Mouse (Mus musculus) kidney, embryonic 16.5 days (tissue): ENCODE data around the gene Pdha2. TPM values are rescaled to one million over a fixed set of nuclear protein-coding genes. Genes with fewer than 3 reads are reported as not detected.

Source experiments
- ATAC-seq: fragments of 200-750 bp; cut with Nextera tagmentation; 2 replicates; pipeline ENCODE4 v1.8.0; 2017; ENCODE audit warnings: moderate TSS enrichment; ENCODE audit not compliant: low FRiP score, low TSS enrichment
- H3K27ac ChIP-seq: fragments of 300-500 bp; sonication (generic); 2 replicates; pipeline ENCODE4 v1.5.1; 2014; ENCODE audit warnings: low read length
- H3K27me3 ChIP-seq: fragments of 300-500 bp; sonication (generic); 2 replicates; pipeline ENCODE4 v1.6.1; 2014; ENCODE audit warnings: low read length, control low read depth, mixed read lengths; ENCODE audit not compliant: insufficient read depth
- H3K36me3 ChIP-seq: fragments of 300-500 bp; sonication (generic); 2 replicates; pipeline ENCODE4 v1.6.1; 2014; ENCODE audit warnings: low read length, control low read depth, mixed read lengths; ENCODE audit not compliant: insufficient read depth
- H3K4me1 ChIP-seq: fragments of 300-500 bp; sonication (generic); 2 replicates; pipeline ENCODE4 v1.6.1; 2014; ENCODE audit warnings: low read length, control low read depth, mixed read lengths; ENCODE audit not compliant: insufficient read depth
- H3K4me2 ChIP-seq: fragments of 300-500 bp; sonication (generic); replicated peaks from 2 replicates; pipeline ENCODE4 v1.6.1; 2014; ENCODE audit warnings: low read depth, low read length
- H3K4me3 ChIP-seq: fragments of 300-500 bp; sonication (generic); 2 replicates; pipeline ENCODE4 v1.5.1; 2014; ENCODE audit warnings: mild to moderate bottlenecking, low read length
- H3K9ac ChIP-seq: fragments of 300-500 bp; sonication (generic); replicated peaks from 2 replicates; pipeline ENCODE4 v1.6.1; 2014; ENCODE audit warnings: low read length
- H3K9me3 ChIP-seq: fragments of 300-500 bp; sonication (generic); 2 replicates; pipeline ENCODE4 v1.6.1; 2016; ENCODE audit warnings: low read length, control low read depth
- WGBS: fragments of 180-500 bp; shearing (Covaris S2); extraction: QIAGEN DNeasy Blood & Tissue Kit; methylation state at CpG from one replicate; pipeline ENCODE4 v1.1.7; 2014; 5-methylcytosine and 5-hydroxymethylcytosine counted together
- polyA plus RNA-seq: library from polyadenylated mRNA; unstranded; fragments of >200 nt; fragmentation: Nextera tagmentation; extraction: Ambion mirVana; gene quantifications from 2 replicates; pipeline ENCODE4 v1.2.1, GENCODE M21; 2015

The Pdha2 gene
- polyA plus RNA-seq, result not detected in 2 replicates

DNA sequence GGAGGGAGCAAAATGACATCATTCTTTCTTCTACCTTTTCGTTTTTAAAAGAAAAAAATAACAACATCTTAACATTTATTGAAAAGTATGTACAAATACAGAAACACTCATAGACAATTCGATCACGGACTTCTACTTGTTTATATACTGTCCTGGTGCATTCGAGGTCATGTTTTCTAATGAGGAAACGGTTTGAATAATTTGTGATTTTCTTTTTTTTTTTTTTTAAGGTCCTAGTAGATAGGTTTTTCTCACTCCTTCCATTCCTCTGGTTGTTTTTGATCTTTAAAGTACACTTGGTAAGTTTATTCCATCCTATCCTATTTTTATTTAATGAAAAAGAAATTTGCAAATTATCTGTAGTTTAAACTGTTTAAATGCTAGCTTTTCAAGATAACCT lies at the start of gene Pdha2:
Pdha2 (minus strand) TSS at position 101 of the 400 bp plus-strand sequence.
- Histone ChIP-seq H3K36me3 (no peaks in the 10 kb centered on the region), H3K27me3 (no peaks in the 10 kb centered on the region), H3K4me3 (no peak within 1 kb of the TSS), H3K4me1 (no peaks in the 10 kb centered on the region), H3K27ac (no peak within 1 kb of the TSS), H3K9me3 (peaks cover 7% of the 10 kb centered on the region), H3K9ac (no peak within 1 kb of the TSS), H3K4me2 (no peak within 1 kb of the TSS)
- 82% methylated on average over 5 of the region's 5 CpGs for WGBS
- no peak for ATAC-seq

DNA sequence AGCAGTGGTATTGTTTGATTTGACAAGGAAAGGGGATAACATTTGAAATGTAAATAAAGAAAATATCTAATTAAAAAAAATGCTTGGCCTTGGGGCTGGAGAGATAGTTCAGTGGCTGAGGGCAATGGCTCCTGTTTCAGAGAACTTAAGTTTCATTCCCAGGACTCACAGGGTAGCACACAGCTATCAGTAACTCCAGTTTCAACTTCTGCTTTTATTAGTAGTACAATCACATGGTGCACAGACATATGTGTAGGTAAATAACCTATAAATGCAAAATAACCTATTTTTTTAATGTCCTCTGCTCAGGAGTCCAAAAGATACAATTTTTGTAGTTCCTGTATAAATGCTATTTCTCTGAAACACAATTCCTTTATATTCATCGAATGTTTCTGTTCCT lies 48.4 kb upstream of the Pdha2 start:
- Histone ChIP-seq H3K36me3 (no peaks in the 10 kb centered on the region), H3K9ac (no peak overlapping the region), H3K4me3 (no peak overlapping the region), H3K27ac (no peak overlapping the region), H3K27me3 (no peaks in the 10 kb centered on the region), H3K4me1 (no peaks in the 10 kb centered on the region), H3K9me3 (no peaks in the 10 kb centered on the region), H3K4me2 (no peak overlapping the region)
- ATAC-seq, result no peak
- 89% methylated on average over 1 of the region's 1 CpGs for WGBS

DNA sequence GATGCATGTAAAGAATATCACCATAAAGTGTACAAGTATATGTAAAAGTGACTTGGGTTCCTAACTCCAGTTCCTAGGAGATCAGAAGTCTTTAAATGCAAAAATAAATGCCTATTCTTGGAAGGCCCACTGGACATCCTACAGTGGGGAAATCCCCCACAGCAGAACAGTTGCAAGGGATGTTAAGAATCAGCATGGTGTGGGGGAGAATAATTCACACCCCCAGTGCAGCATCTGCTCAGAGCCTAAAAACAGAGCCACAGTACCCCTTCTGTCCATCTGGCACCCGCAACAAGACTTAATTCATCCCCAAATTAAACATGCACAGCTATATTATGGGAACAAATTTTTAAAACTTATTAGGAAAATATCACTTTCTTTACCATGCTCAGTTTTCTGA lies 39.3 kb upstream of the Pdha2 start:
- WGBS, result 93% methylated on average over 1 of the region's 1 CpGs
- Histone ChIP-seq H3K4me2 (no peak overlapping the region), H3K9ac (no peak overlapping the region), H3K36me3 (no peaks in the 10 kb centered on the region), H3K9me3 (no peaks in the 10 kb centered on the region), H3K4me3 (no peak overlapping the region), H3K27me3 (no peaks in the 10 kb centered on the region), H3K4me1 (no peaks in the 10 kb centered on the region), H3K27ac (no peak overlapping the region)
- ATAC-seq, result no peak

DNA sequence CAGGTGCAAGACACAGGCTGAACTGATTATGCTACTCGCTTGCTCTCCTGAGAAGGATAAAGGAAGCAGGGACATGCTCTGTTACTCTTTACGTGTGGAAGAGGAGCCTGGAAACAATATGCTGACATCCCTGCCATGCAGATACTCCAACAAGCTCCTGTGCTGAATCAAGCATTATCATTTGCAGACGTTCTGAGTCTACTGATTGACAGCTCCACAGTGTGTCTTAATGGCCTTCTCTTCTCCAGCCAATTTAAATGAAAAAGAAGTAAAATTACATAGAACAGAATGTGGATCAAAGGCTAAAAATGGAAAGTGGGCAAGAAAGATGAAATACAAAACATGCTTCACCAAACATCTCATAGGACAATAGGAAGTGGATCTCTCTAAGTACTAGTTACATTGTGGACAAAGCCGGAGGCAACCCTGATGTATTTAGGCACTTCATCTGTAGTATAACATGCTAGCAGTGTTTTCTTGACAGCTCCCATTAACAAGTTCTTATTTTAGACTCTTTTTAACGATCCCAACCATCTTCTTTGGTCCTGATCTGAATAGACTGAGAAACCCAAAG lies 32.7 kb upstream of the Pdha2 start:
- Histone ChIP-seq H3K9me3 (no peaks in the 10 kb centered on the region), H3K4me3 (no peak overlapping the region), H3K4me2 (no peak overlapping the region), H3K9ac (no peak overlapping the region), H3K36me3 (no peaks in the 10 kb centered on the region), H3K27me3 (no peaks in the 10 kb centered on the region), H3K27ac (no peak overlapping the region), H3K4me1 (no peaks in the 10 kb centered on the region)
- WGBS, result 66% methylated on average over 5 of the region's 5 CpGs
- ATAC-seq, result no peak

DNA sequence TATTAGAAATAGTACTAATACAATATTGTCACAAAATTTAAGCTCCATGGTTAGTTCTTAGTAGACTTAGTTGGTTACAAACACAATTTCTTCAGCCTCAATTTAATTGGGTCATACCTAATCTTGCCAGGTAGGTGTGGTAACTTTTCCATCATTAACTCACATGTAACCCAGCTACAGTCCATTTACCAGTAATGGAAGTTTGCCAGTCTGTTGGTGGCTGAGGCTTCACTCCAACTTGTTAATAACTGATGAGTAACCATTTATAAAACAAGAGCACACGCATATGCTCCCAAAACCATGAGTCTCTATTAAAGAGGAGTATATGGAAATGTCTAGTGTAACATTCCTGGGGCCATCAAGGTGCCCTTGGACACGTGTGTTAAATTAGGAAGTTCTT lies 25.9 kb upstream of the Pdha2 start:
- H3K4me1 ChIP-seq, result no peaks in the 10 kb centered on the region
- ATAC-seq, result no peak
- no peaks in the 10 kb centered on the region for H3K36me3 ChIP-seq
- no peak overlapping the region for H3K27ac ChIP-seq
- no peak overlapping the region for H3K4me3 ChIP-seq
- H3K9me3 ChIP-seq, result no peaks in the 10 kb centered on the region
- no peak overlapping the region for H3K9ac ChIP-seq
- WGBS, result 82% methylated on average over 2 of the region's 2 CpGs
- H3K27me3 ChIP-seq, result no peaks in the 10 kb centered on the region
- no peak overlapping the region for H3K4me2 ChIP-seq

DNA sequence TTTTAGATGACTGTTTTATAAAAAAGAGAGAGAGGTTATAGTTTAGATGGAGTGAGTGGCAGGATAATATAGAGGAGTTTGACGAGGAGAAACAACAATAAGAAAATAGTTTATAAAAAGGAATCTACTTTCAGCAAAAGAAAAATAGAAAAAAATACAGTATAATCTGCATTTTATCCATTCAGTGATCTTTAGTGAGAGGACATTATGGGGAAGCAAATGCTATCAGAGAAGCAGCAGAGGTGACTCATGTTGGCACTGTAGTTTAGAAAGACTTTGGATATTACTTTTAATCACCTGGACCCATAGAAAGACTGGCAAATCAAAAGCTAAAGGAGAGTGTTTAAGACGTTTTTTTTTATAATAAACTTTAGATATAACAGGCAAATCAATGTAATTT lies 17.0 kb upstream of the Pdha2 start:
- no peak for ATAC-seq
- H3K9me3 ChIP-seq, result no peaks in the 10 kb centered on the region
- WGBS, result 69% methylated on average over 2 of the region's 2 CpGs
- H3K27ac ChIP-seq, result no peak overlapping the region
- no peak overlapping the region for H3K4me2 ChIP-seq
- no peaks in the 10 kb centered on the region for H3K36me3 ChIP-seq
- no peak overlapping the region for H3K4me3 ChIP-seq
- no peak overlapping the region for H3K9ac ChIP-seq
- H3K4me1 ChIP-seq, result no peaks in the 10 kb centered on the region
- no peaks in the 10 kb centered on the region for H3K27me3 ChIP-seq

DNA sequence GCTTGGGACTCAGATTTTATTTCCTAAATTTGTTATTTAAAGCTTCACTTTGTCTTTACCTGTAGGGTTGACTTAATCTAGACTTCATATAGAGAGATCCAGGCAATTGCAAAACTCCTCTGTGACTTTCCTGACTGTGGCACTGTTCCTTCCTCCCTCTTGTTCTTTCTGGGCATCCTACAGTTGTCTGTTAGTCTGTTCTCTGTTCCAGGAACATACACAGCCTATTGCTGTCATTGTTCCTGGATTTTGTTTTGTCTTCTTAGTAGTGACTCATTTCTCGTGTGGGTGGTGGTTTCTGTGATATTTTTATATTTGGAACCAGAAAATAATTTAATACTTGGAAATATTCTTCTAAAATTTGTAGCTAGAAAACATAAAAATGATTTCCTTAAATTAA lies 10.2 kb upstream of the Pdha2 start:
- Histone ChIP-seq H3K4me3 (no peak overlapping the region), H3K4me1 (no peaks in the 10 kb centered on the region), H3K27me3 (no peaks in the 10 kb centered on the region), H3K9ac (no peak overlapping the region), H3K9me3 (no peaks in the 10 kb centered on the region), H3K4me2 (no peak overlapping the region), H3K27ac (no peak overlapping the region), H3K36me3 (no peaks in the 10 kb centered on the region)
- no peak for ATAC-seq
- 82% methylated on average over 1 of the region's 1 CpGs for WGBS

DNA sequence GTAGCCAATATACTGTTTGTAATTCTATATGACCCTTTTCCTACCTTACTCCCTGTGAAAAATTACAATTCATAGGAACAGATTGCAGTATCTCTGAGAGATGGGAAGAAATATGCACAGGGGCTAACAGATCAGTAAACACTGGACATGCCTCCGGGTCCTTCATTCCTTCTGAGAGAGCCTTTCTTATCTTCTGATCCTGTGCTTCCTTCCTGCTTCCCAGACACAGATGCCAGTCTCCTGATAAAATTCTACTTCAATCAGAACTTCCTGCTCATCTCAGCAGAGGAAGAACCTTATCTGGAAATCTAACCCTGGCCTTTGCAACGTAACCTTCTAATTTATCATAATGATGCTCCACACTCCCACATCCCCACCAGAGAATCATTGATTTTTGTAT lies 6.4 kb upstream of the Pdha2 start:
- no peak overlapping the region for H3K27ac ChIP-seq
- no peaks in the 10 kb centered on the region for H3K36me3 ChIP-seq
- WGBS, result 32% methylated on average over 2 of the region's 2 CpGs
- H3K27me3 ChIP-seq, result no peaks in the 10 kb centered on the region
- H3K4me3 ChIP-seq, result no peak overlapping the region
- no peak overlapping the region for H3K4me2 ChIP-seq
- peak; percentile 75; the same call in 1 of the 2 replicates for ATAC-seq
- H3K9ac ChIP-seq, result no peak overlapping the region
- no peaks in the 10 kb centered on the region for H3K9me3 ChIP-seq
- H3K4me1 ChIP-seq, result no peaks in the 10 kb centered on the region

DNA sequence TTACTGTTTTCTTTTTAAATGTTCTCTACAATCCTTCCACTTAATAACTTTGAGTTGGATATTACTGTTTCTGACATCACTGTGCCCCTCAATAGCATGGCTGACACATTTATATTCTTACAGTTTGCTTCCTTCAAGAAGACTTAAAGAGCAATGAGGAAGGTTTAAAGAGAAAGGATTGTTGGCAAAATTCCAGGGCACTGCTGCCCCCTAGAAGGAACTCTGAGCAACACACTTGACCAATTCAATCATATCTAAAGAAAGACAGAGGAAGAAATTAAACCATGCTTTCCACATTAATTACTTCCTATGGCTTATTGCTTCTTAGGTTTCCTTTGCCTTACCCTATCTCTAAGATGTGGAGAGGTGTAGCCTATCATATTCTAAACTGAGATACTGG lies 4.8 kb upstream of the Pdha2 start:
- ATAC-seq, result no peak
- Histone ChIP-seq H3K27ac (no peak overlapping the region), H3K36me3 (no peaks in the 10 kb centered on the region), H3K4me3 (no peak overlapping the region), H3K4me2 (no peak overlapping the region), H3K9ac (no peak overlapping the region), H3K27me3 (no peaks in the 10 kb centered on the region), H3K4me1 (no peaks in the 10 kb centered on the region), H3K9me3 (no peaks in the 10 kb centered on the region)

DNA sequence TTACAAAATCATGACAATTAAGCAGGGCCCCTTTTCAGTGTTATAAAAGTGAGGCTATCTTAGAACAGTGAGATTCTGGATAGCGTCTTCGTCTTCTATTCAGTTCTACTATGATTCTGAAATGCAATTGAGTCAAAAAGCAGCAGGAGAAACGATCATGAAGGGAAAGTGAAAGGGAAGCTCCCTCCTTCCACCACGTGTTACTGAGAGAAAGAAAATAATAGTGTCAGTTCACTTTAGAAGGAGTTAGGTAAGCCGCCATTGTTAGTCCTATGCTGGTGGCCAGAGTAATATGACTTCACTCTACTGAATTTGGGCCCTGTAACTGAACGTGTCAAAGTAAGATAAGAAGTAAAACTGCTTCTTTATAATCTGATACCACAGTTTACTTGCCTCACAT lies 4.1 kb upstream of the Pdha2 start:
- H3K4me3 ChIP-seq, result no peak overlapping the region
- H3K4me1 ChIP-seq, result no peaks in the 10 kb centered on the region
- H3K4me2 ChIP-seq, result no peak overlapping the region
- H3K36me3 ChIP-seq, result no peaks in the 10 kb centered on the region
- H3K27ac ChIP-seq, result no peak overlapping the region
- no peaks in the 10 kb centered on the region for H3K27me3 ChIP-seq
- no peak overlapping the region for H3K9ac ChIP-seq
- WGBS, result 72% methylated on average over 6 of the region's 6 CpGs
- peaks cover 4% of the 10 kb centered on the region for H3K9me3 ChIP-seq
- ATAC-seq, result no peak
